In genomic region chr14:120296231-120297006, GRCm38 (mm10) we compare ENCODE assay signal across 8 mouse cellular contexts. TPM values are rescaled to one million over a fixed set of nuclear protein-coding genes. Genes with fewer than 3 reads are reported as not detected.
DNase-seq lines count a peak whose midpoint lies in the region; ATAC-seq and TF ChIP-seq lines count a peak whose summit lies in the region.

No protein-coding gene starts in this region.

- H3K27me3 ChIP-seq in CH12.LX (replicated peaks): no peaks in the 10 kb centered on the region

- peak overlapping the region; percentile 9 to 51 (median 30) for H3K4me3 ChIP-seq in CH12.LX (replicated peaks in 1 of 3; ENCODE audit: low read depth in 2 of 3, low read length in 2 of 3, poor library complexity in 1 of 3)

- peak overlapping the region; percentile 87 for H3K27ac ChIP-seq in CH12.LX (ENCODE audit: insufficient read depth, low read depth)

- H3K36me3 ChIP-seq in CH12.LX (replicated peaks in 1 of 2; ENCODE audit: control insufficient read depth in 1 of 2, insufficient read depth in 1 of 2, low read length in 1 of 2): peaks cover 0 to 33% of the 10 kb centered on the region in 2 experiments

- dilution Hi-C loops in CH12.LX (cut with MboI; ENCODE audit: extremely low pct_ligation_motif_present, extremely low pct_unique_long_range_greater_than_20kb, low sequenced_read_pairs): no loop called here

- in situ Hi-C loops in CH12.LX (cut with MboI; ENCODE audit: low pct_ligation_motif_present, low pct_unique_long_range_greater_than_20kb, low sequenced_read_pairs): loop anchor here (25.0 kb wide), 1 partner anchor 1609 kb away; no protein-coding TSS in a partner anchor

- TF ChIP-seq EP300 in CH12.LX (IDR thresholded peaks at IDR 0.05; ENCODE audit: low read length): peak; percentile 70

- H3K4me1 ChIP-seq in CH12.LX (ENCODE audit: control insufficient read depth in 1 of 2, insufficient read depth in 2 of 2): peaks cover 15 to 49% of the 10 kb centered on the region in 2 experiments

- DNase-seq in heart, adult 18-20 months: peak; percentile 80 to 82
- no peak for DNase-seq in heart, adult 8-10 months (ENCODE audit: low spot score)
- DNase-seq in CH12.LX (ENCODE audit: extremely low read depth): peak; percentile 79
- peak; percentile 78 for DNase-seq in gastrocnemius, postnatal 14 days
- peak; percentile 59 for DNase-seq in kidney, postnatal 10 days
- no peak for DNase-seq in embryo, embryonic 9.5 days (ENCODE audit: extremely low spot score)
- DNase-seq in spleen, postnatal 36 days (ENCODE audit: low spot score in 2 of 2): no peak

- TF ChIP-seq POLR2A in CH12.LX (IDR thresholded peaks at IDR 0.05; ENCODE audit: low read depth, low read length): peak; percentile 64

- intact Hi-C loops in gastrocnemius, postnatal 14 days (cut with DNase I; ENCODE audit: low total_unique reads): no loop called here

- TF ChIP-seq RAD21 in CH12.LX (IDR thresholded peaks at IDR 0.05; ENCODE audit: low read depth, low read length): no peak

- peaks cover 48% of the 10 kb centered on the region for H3K79me2 ChIP-seq in CH12.LX (replicated peaks; ENCODE audit: control insufficient read depth, extremely low read depth, insufficient read depth, poor library complexity, severe bottlenecking)

- H3K9me3 ChIP-seq in CH12.LX (replicated peaks; ENCODE audit: low read length): no peaks in the 10 kb centered on the region

- ATAC-seq in megakaryocyte, adult 5-6 weeks (ENCODE audit: poor library complexity, severe bottlenecking): no peak

- TF ChIP-seq CTCF in CH12.LX (conservative IDR thresholded peaks at IDR 0.05 in 1 of 2, IDR thresholded peaks at IDR 0.05 in 1 of 2; ENCODE audit: low read depth in 2 of 2, low read length in 2 of 2): no peak

- peak overlapping the region; percentile 80 for H3K4me2 ChIP-seq in CH12.LX (ENCODE audit: insufficient read depth, low read depth, poor library complexity, severe bottlenecking)

- peak overlapping the region; percentile 61 for H3K9ac ChIP-seq in CH12.LX (ENCODE audit: insufficient read depth, low read depth)

TF ChIP-seq in CH12.LX, 34 proteins besides CTCF, POLR2A, EP300 and RAD21:
- 0 out of 2 replicates have a peak, but pooled peaks have one; percentile 19 for TF ChIP-seq KAT2A (IDR thresholded peaks at IDR 0.05; ENCODE audit: insufficient replicate concordance, low read length)
- TF ChIP-seq RCOR1 (conservative IDR thresholded peaks at IDR 0.05; ENCODE audit: low read depth, low read length): 0 out of 2 replicates have a peak, but pooled peaks have one; percentile 15
- no peak; the same call in 1 of the 2 replicates for TF ChIP-seq ELF1 (IDR thresholded peaks at IDR 0.05; ENCODE audit: low read depth, low read length)
- TF ChIP-seq JUN (IDR thresholded peaks at IDR 0.05; ENCODE audit: insufficient read depth, low read depth, low read length): peak; percentile 90
- no peak for TF ChIP-seq USF2 (conservative IDR thresholded peaks at IDR 0.05; ENCODE audit: low read depth, low read length)
- TF ChIP-seq ZMIZ1 (IDR thresholded peaks at IDR 0.05; ENCODE audit: low read depth, low read length): no peak
- no peak for TF ChIP-seq SMC3 (IDR thresholded peaks at IDR 0.05; ENCODE audit: low read depth, low read length)
- peak; percentile 42; the same call in 1 of the 2 replicates for TF ChIP-seq NRF1 (IDR thresholded peaks at IDR 0.05; ENCODE audit: low read depth, low read length)
- TF ChIP-seq MAZ (IDR thresholded peaks at IDR 0.05; ENCODE audit: low read depth, low read length): peak; percentile 71; the same call in 1 of the 2 replicates
- no peak for TF ChIP-seq GABPA (IDR thresholded peaks at IDR 0.05; ENCODE audit: insufficient replicate concordance, low read depth, low read length)
- TF ChIP-seq TCF12 (IDR thresholded peaks at IDR 0.05; ENCODE audit: low read depth, low read length): peak; percentile 71
- TF ChIP-seq POLR2AphosphoS2 (IDR thresholded peaks at IDR 0.05; ENCODE audit: low read depth, low read length): 0 out of 2 replicates have a peak, but pooled peaks have one; percentile 25
- TF ChIP-seq CHD1 (IDR thresholded peaks at IDR 0.05; ENCODE audit: low read depth, low read length): no peak; the same call in 1 of the 2 replicates
- no peak for TF ChIP-seq ZC3H11A (IDR thresholded peaks at IDR 0.05; ENCODE audit: low read depth, low read length)
- peak; percentile 37 for TF ChIP-seq BHLHE40 (IDR thresholded peaks at IDR 0.05; ENCODE audit: low read depth, low read length)
- peak; percentile 71 for TF ChIP-seq JUND (conservative IDR thresholded peaks at IDR 0.05; ENCODE audit: low read depth, low read length)
- no peak for TF ChIP-seq USF1 (IDR thresholded peaks at IDR 0.05; ENCODE audit: low read depth, low read length)
- peak; percentile 47 for TF ChIP-seq HCFC1 (IDR thresholded peaks at IDR 0.05; ENCODE audit: low read depth, low read length)
- no peak for TF ChIP-seq ZNF384 (IDR thresholded peaks at IDR 0.05; ENCODE audit: low read depth, low read length)
- TF ChIP-seq ZKSCAN1 (IDR thresholded peaks at IDR 0.05; ENCODE audit: borderline replicate concordance, low read depth, low read length): no peak
- TF ChIP-seq MAFK (IDR thresholded peaks at IDR 0.05; ENCODE audit: insufficient replicate concordance, low read length): no peak
- no peak for TF ChIP-seq PAX5 (IDR thresholded peaks at IDR 0.05; ENCODE audit: low read length)
- peak; percentile 71 for TF ChIP-seq MXI1 (IDR thresholded peaks at IDR 0.05; ENCODE audit: low read depth, low read length)
- TF ChIP-seq E2F4 (IDR thresholded peaks at IDR 0.05; ENCODE audit: insufficient replicate concordance, low read depth, low read length): 0 out of 2 replicates have a peak, but pooled peaks have one; percentile 63
- TF ChIP-seq UBTF (IDR thresholded peaks at IDR 0.05; ENCODE audit: low read depth, low read length): no peak
- TF ChIP-seq TBP (conservative IDR thresholded peaks at IDR 0.05; ENCODE audit: low read depth, low read length): no peak
- peak; percentile 68; the same call in 1 of the 2 replicates for TF ChIP-seq MAX (IDR thresholded peaks at IDR 0.05; ENCODE audit: low read length)
- peak; percentile 90 for TF ChIP-seq ETS1 (conservative IDR thresholded peaks at IDR 0.05; ENCODE audit: low read depth, low read length)
- peak; percentile 45; the same call in 1 of the 2 replicates for TF ChIP-seq MYC (IDR thresholded peaks at IDR 0.05; ENCODE audit: low read depth, low read length)
- TF ChIP-seq MEF2A (IDR thresholded peaks at IDR 0.05; ENCODE audit: borderline replicate concordance, low read depth, low read length): peak; percentile 85
- peak; percentile 71 for TF ChIP-seq IRF4 (IDR thresholded peaks at IDR 0.05; ENCODE audit: low read depth, low read length)
- no peak for TF ChIP-seq NELFE (IDR thresholded peaks at IDR 0.05; ENCODE audit: low read depth, low read length)
- peak; percentile 80 for TF ChIP-seq SIN3A (IDR thresholded peaks at IDR 0.05; ENCODE audit: low read length)
- TF ChIP-seq CHD2 (IDR thresholded peaks at IDR 0.05; ENCODE audit: low read length): no peak

RNA-seq across cellular contexts. Expression of gene Mbnl2, which starts 20.9 kb away (rescaled TPM):
- total RNA-seq in heart, adult 18-20 months (2021): 100 to 1,000 TPM; 218 to 240 TPM
- 100 to 1,000 TPM; 236 to 260 (median 252) TPM for total RNA-seq in heart, adult 8-10 months (2022)
- total RNA-seq in CH12.LX (2012; rRNA removed) (19.6 and 23.9 TPM in 2 replicates), CH12.LX (2014; rRNA removed) (23.7 and 23.8 TPM in 2 replicates)
- 21.8 and 28.9 TPM in 2 replicates for polyA plus RNA-seq in CH12.LX (2012; ENCODE audit: insufficient read length, low read depth)
- total RNA-seq in gastrocnemius, postnatal 14 days (2021): 100 to 1,000 TPM; 232 to 277 TPM
- total RNA-seq in megakaryocyte, adult 5-6 weeks (2015): 113 and 132 TPM in 2 replicates
- total RNA-seq in megakaryocyte, adult 5-6 weeks (2017): 94.7 and 111 TPM in 2 replicates

Comparison
In these comparisons a context has a peak if more than half of its experiments do, and no peak if none do; other contexts are left out.
1. DNase-seq: peak in heart, adult 18-20 months (2 of 2), CH12.LX (single experiment), gastrocnemius, postnatal 14 days (single experiment) and kidney, postnatal 10 days (single experiment); none in heart, adult 8-10 months (single experiment), embryo, embryonic 9.5 days (single experiment) and spleen, postnatal 36 days (0 of 2).